Mouse (Mus musculus): ENCODE measurements around the gene Zfp451. TPM values are rescaled to one million over a fixed set of nuclear protein-coding genes. Genes with fewer than 3 reads are reported as not detected.

Zfp451 gene
- total and polyA plus RNA-seq, 3 experiments = 15.8 to 281 (median 20.6) TPM

- Histone ChIP-seq H3K36me3 (ENCODE audit: control insufficient read depth in 1 of 2, insufficient read depth in 2 of 2, low read length in 2 of 2) (peaks cover 0 to 4% of the 10 kb centered on the region in 2 experiments; a peak in 1 of 4 replicates), H3K9ac (ENCODE audit: control insufficient read depth, low read depth, low read length, poor library complexity, severe bottlenecking) (no peak overlapping the region), H3K9me3 (replicated peaks; ENCODE audit: insufficient read depth, low read length) (no peaks in the 10 kb centered on the region), H3K79me2 (ENCODE audit: control insufficient read depth, insufficient read depth, low read length, poor library complexity) (peaks cover under 1% of the 10 kb centered on the region; the same call in 1 of the 2 replicates), H3K4me3 (ENCODE audit: control insufficient read depth in 1 of 2, insufficient read depth in 1 of 2, low read depth in 2 of 2, low read length in 2 of 2) (no peak overlapping the region), H3K4me1 (ENCODE audit: control insufficient read depth in 1 of 2, insufficient read depth in 2 of 2, low read length in 2 of 2) (peaks cover 2 to 12% of the 10 kb centered on the region in 2 experiments; a peak in 3 of 4 replicates), H3K27me3 (ENCODE audit: control insufficient read depth in 1 of 2, insufficient read depth in 2 of 2, low read length in 2 of 2) (peaks cover 0 to 1% of the 10 kb centered on the region in 2 experiments; a peak in 1 of 4 replicates), H3K27ac (ENCODE audit: control insufficient read depth, low read depth, low read length) (no peak overlapping the region)
- TF ChIP-seq MXI1 (IDR thresholded peaks at IDR 0.05; ENCODE audit: low read depth, low read length) = no peak
- no peak for TF ChIP-seq MYB (IDR thresholded peaks at IDR 0.05; ENCODE audit: low read depth, low read length)
- no peak for TF ChIP-seq GABPA (IDR thresholded peaks at IDR 0.05; ENCODE audit: low read depth, low read length)
- TF ChIP-seq MAFK (IDR thresholded peaks at IDR 0.05; ENCODE audit: borderline replicate concordance, low read depth, low read length) = no peak
- no peak for TF ChIP-seq ZNF384 (IDR thresholded peaks at IDR 0.05; ENCODE audit: low read depth, low read length)
- no peak for TF ChIP-seq ZMIZ1 (IDR thresholded peaks at IDR 0.05; ENCODE audit: low read depth, low read length)
- TF ChIP-seq CHD1 (IDR thresholded peaks at IDR 0.05; ENCODE audit: low read depth, low read length) = no peak
- TF ChIP-seq GATA1 (IDR thresholded peaks at IDR 0.05; ENCODE audit: low read depth, low read length) = no peak
- no peak for TF ChIP-seq MYC (IDR thresholded peaks at IDR 0.05; ENCODE audit: low read depth, low read length)
- no peak for TF ChIP-seq MAZ (IDR thresholded peaks at IDR 0.05; ENCODE audit: low read depth, low read length)
- no peak for TF ChIP-seq EP300 (IDR thresholded peaks at IDR 0.05; ENCODE audit: low read depth in 1 of 2, low read length in 2 of 2)
- no peak for TF ChIP-seq TCF12 (IDR thresholded peaks at IDR 0.05; ENCODE audit: low read depth, low read length)
- no peak for TF ChIP-seq ETS1 (IDR thresholded peaks at IDR 0.05; ENCODE audit: low read depth, low read length)
- no peak for TF ChIP-seq POLR2A (IDR thresholded peaks at IDR 0.05; ENCODE audit: control insufficient read depth in 1 of 2, insufficient read depth in 1 of 2, low read depth in 1 of 2, low read length in 2 of 2, poor library complexity in 1 of 2)
- TF ChIP-seq MAX (IDR thresholded peaks at IDR 0.05; ENCODE audit: low read length) = no peak
- no peak for TF ChIP-seq SIN3A (IDR thresholded peaks at IDR 0.05; ENCODE audit: low read length)
- no peak for DNase-seq (ENCODE audit: low read depth, low spot score)
Observed at GRCm38 (mm10) chr1:33714796-33715195, 99.6 kb downstream of the Zfp451 start.

- Histone ChIP-seq H3K9me3 (replicated peaks; ENCODE audit: insufficient read depth, low read length) (no peaks in the 10 kb centered on the region), H3K4me1 (ENCODE audit: control insufficient read depth in 1 of 2, insufficient read depth in 2 of 2, low read length in 2 of 2) (peaks cover 0 to 13% of the 10 kb centered on the region in 2 experiments; a peak in 2 of 4 replicates), H3K79me2 (ENCODE audit: control insufficient read depth, insufficient read depth, low read length, poor library complexity) (no peaks in the 10 kb centered on the region), H3K9ac (ENCODE audit: control insufficient read depth, low read depth, low read length, poor library complexity, severe bottlenecking) (no peak overlapping the region), H3K36me3 (ENCODE audit: control insufficient read depth in 1 of 2, insufficient read depth in 2 of 2, low read length in 2 of 2) (peaks cover 0 to 2% of the 10 kb centered on the region in 2 experiments; a peak in 1 of 4 replicates), H3K4me3 (ENCODE audit: control insufficient read depth in 1 of 2, insufficient read depth in 1 of 2, low read depth in 2 of 2, low read length in 2 of 2) (no peak overlapping the region), H3K27me3 (ENCODE audit: control insufficient read depth in 1 of 2, insufficient read depth in 2 of 2, low read length in 2 of 2) (peaks cover 0 to 1% of the 10 kb centered on the region in 2 experiments; a peak in 1 of 4 replicates), H3K27ac (ENCODE audit: control insufficient read depth, low read depth, low read length) (no peak overlapping the region)
- DNase-seq (ENCODE audit: low read depth, low spot score) = no peak
- TF ChIP-seq ELF1 (IDR thresholded peaks at IDR 0.05; ENCODE audit: low read depth, low read length) (no peak), NELFE (IDR thresholded peaks at IDR 0.05; ENCODE audit: low read depth, low read length) (no peak), POLR2AphosphoS5 (IDR thresholded peaks at IDR 0.05; ENCODE audit: borderline replicate concordance, low read depth, low read length) (no peak), CHD1 (IDR thresholded peaks at IDR 0.05; ENCODE audit: low read depth, low read length) (no peak), HCFC1 (IDR thresholded peaks at IDR 0.05; ENCODE audit: low read depth, low read length) (no peak)
Observed at GRCm38 (mm10) chr1:33712026-33712425, 102.4 kb downstream of the Zfp451 start.

Other genes with a start within 250 kb of the Zfp451 start
- 36.1 and 38.6 TPM in 2 replicates for gene Prim2, start 144.8 kb downstream of the Zfp451 start, total RNA-seq (2012; rRNA removed)
- 10 to 100 TPM in 1 of 2 experiments, not detected in 1; 48.9 TPM for gene Prim2, start 144.8 kb downstream of the Zfp451 start, polyA plus RNA-seq (2012; ENCODE audit: insufficient read depth in 1 of 2, insufficient read length in 2 of 2, low read depth in 1 of 2, low replicate concordance in 2 of 2, missing spikeins in 1 of 2)
- gene Rab23, start 94.7 kb downstream of the Zfp451 start, total RNA-seq (2012; rRNA removed) = 3.2 and 4.0 TPM in 2 replicates
- 1 to 10 TPM in 1 of 2 experiments, not detected in 1; 9.9 TPM for gene Rab23, start 94.7 kb downstream of the Zfp451 start, polyA plus RNA-seq (2012; ENCODE audit: insufficient read depth in 1 of 2, insufficient read length in 2 of 2, low read depth in 1 of 2, low replicate concordance in 2 of 2, missing spikeins in 1 of 2)
- gene Bag2, start 56.8 kb downstream of the Zfp451 start, total RNA-seq (2012; rRNA removed) = 61.7 and 74.2 TPM in 2 replicates
- gene Bag2, start 56.8 kb downstream of the Zfp451 start, polyA plus RNA-seq (2012; ENCODE audit: insufficient read depth in 1 of 2, insufficient read length in 2 of 2, low read depth in 1 of 2, low replicate concordance in 2 of 2, missing spikeins in 1 of 2) = 10 to 100 TPM in 1 of 2 experiments, not detected in 1; 88.8 TPM
- 0.08 TPM in 1 of 2 replicates, not detected in the other for gene Bend6, start 93.2 kb upstream of the Zfp451 start, total RNA-seq (2012; rRNA removed)
- gene Bend6, start 93.2 kb upstream of the Zfp451 start, polyA plus RNA-seq (2012; ENCODE audit: insufficient read depth in 1 of 2, insufficient read length in 2 of 2, low read depth in 1 of 2, low replicate concordance in 2 of 2, missing spikeins in 1 of 2) = under 1 TPM in 1 of 2 experiments, not detected in 1; 0.04 TPM
- gene Dst, start 93.6 kb upstream of the Zfp451 start, total RNA-seq (2012; rRNA removed) = 0.08 and 0.10 TPM in 2 replicates
- under 1 TPM in 1 of 2 experiments, not detected in 1; 0.60 TPM for gene Dst, start 93.6 kb upstream of the Zfp451 start, polyA plus RNA-seq (2012; ENCODE audit: insufficient read depth in 1 of 2, insufficient read length in 2 of 2, low read depth in 1 of 2, low replicate concordance in 2 of 2, missing spikeins in 1 of 2)